8 mouse cellular contexts compared by ENCODE assay signal in genomic region chr2:20969201-20970200, GRCm38 (mm10). TPM values are rescaled to one million over a fixed set of nuclear protein-coding genes. Genes with fewer than 3 reads are reported as not detected.
DNase-seq lines count a peak whose midpoint lies in the region; ATAC-seq and TF ChIP-seq lines count a peak whose summit lies in the region.

No protein-coding gene starts in this region.

- peak overlapping the region; percentile 60 for H3K4me2 ChIP-seq in CH12.LX (ENCODE audit: insufficient read depth, low read depth, poor library complexity, severe bottlenecking)
- peak overlapping the region; percentile 87 for H3K4me2 ChIP-seq in forebrain, embryonic 11.5 days (ENCODE audit: low read depth, low read length, severe bottlenecking)
- H3K4me2 ChIP-seq in heart, embryonic 16.5 days (ENCODE audit: low read depth, low read length): peak overlapping the region; percentile 86
- peak overlapping the region; percentile 88 for H3K4me2 ChIP-seq in liver, embryonic 15.5 days
- H3K4me2 ChIP-seq in neural tube, embryonic 12.5 days (replicated peaks): peak overlapping the region; percentile 85

- peaks cover 18% of the 10 kb centered on the region for H3K79me2 ChIP-seq in CH12.LX (replicated peaks; ENCODE audit: control insufficient read depth, extremely low read depth, insufficient read depth, poor library complexity, severe bottlenecking)

- no peak for TF ChIP-seq RAD21 in CH12.LX (IDR thresholded peaks at IDR 0.05; ENCODE audit: low read depth, low read length)

- H3K4me3 ChIP-seq in CH12.LX (replicated peaks in 1 of 3; ENCODE audit: low read depth in 2 of 3, low read length in 2 of 3, poor library complexity in 1 of 3): peak overlapping the region; percentile 70 to 93 (median 79)
- peak overlapping the region; percentile 93 for H3K4me3 ChIP-seq in forebrain, embryonic 11.5 days (ENCODE audit: low read depth, low read length)
- H3K4me3 ChIP-seq in heart, embryonic 16.5 days (ENCODE audit: low read length): peak overlapping the region; percentile 96
- peak overlapping the region; percentile 95 for H3K4me3 ChIP-seq in liver, embryonic 15.5 days (replicated peaks)
- peak overlapping the region; percentile 95 for H3K4me3 ChIP-seq in neural tube, embryonic 12.5 days

- no peaks in the 10 kb centered on the region for H3K9me3 ChIP-seq in CH12.LX (replicated peaks; ENCODE audit: low read length)
- no peaks in the 10 kb centered on the region for H3K9me3 ChIP-seq in forebrain, embryonic 11.5 days (ENCODE audit: control insufficient read depth, low read length)
- H3K9me3 ChIP-seq in heart, embryonic 16.5 days (replicated peaks; ENCODE audit: control insufficient read depth, low read length): no peaks in the 10 kb centered on the region
- no peaks in the 10 kb centered on the region for H3K9me3 ChIP-seq in liver, embryonic 15.5 days (replicated peaks)
- no peaks in the 10 kb centered on the region for H3K9me3 ChIP-seq in neural tube, embryonic 12.5 days

- TF ChIP-seq POLR2A in CH12.LX (IDR thresholded peaks at IDR 0.05; ENCODE audit: low read depth, low read length): peak; percentile 82

- peak; percentile 95 for ATAC-seq in forebrain, embryonic 11.5 days (replicated peaks; ENCODE audit: low FRiP score)
- peak; percentile 93 for ATAC-seq in heart, embryonic 16.5 days (replicated peaks; ENCODE audit: extremely low read depth, insufficient read depth, low FRiP score)
- peak; percentile 90 for ATAC-seq in liver, embryonic 15.5 days (ENCODE audit: insufficient read depth)
- ATAC-seq in neural tube, embryonic 12.5 days (ENCODE audit: low FRiP score, low read depth): peak; percentile 96

- peaks cover 0 to 30% of the 10 kb centered on the region in 2 experiments; a peak in 3 of 4 replicates for H3K4me1 ChIP-seq in CH12.LX (ENCODE audit: control insufficient read depth in 1 of 2, insufficient read depth in 2 of 2)
- peaks cover 7% of the 10 kb centered on the region for H3K4me1 ChIP-seq in forebrain, embryonic 11.5 days (replicated peaks; ENCODE audit: control insufficient read depth, insufficient read depth, low read length)
- H3K4me1 ChIP-seq in heart, embryonic 16.5 days (ENCODE audit: control insufficient read depth, insufficient read depth, low read length): peaks cover 30% of the 10 kb centered on the region
- peaks cover 36% of the 10 kb centered on the region for H3K4me1 ChIP-seq in liver, embryonic 15.5 days (replicated peaks)
- peaks cover 9% of the 10 kb centered on the region; the same call in 1 of the 2 replicates for H3K4me1 ChIP-seq in neural tube, embryonic 12.5 days

- H3K27ac ChIP-seq in CH12.LX (ENCODE audit: insufficient read depth, low read depth): peak overlapping the region; percentile 60
- peak overlapping the region; percentile 99 for H3K27ac ChIP-seq in forebrain, embryonic 11.5 days (ENCODE audit: low read depth, low read length)
- H3K27ac ChIP-seq in heart, embryonic 16.5 days (ENCODE audit: low read length): peak overlapping the region; percentile 100
- peak overlapping the region; percentile 100 for H3K27ac ChIP-seq in liver, embryonic 15.5 days (replicated peaks)
- peak overlapping the region; percentile 99 for H3K27ac ChIP-seq in neural tube, embryonic 12.5 days

- no peak for TF ChIP-seq EP300 in CH12.LX (IDR thresholded peaks at IDR 0.05; ENCODE audit: low read length)

- in situ Hi-C loops in CH12.LX (cut with MboI; ENCODE audit: low pct_ligation_motif_present, low pct_unique_long_range_greater_than_20kb, low sequenced_read_pairs): loop anchor here (10.0 kb wide), 1 partner anchor 55 kb away; no protein-coding TSS in a partner anchor

- WGBS in forebrain, embryonic 11.5 days: under 1% methylated on average over 48 of the region's 49 CpGs
- WGBS in heart, embryonic 16.5 days: under 1% methylated on average over 49 of the region's 49 CpGs
- WGBS in liver, embryonic 15.5 days (ENCODE audit: insufficient replicate concordance): under 1% methylated on average over 49 of the region's 49 CpGs
- under 1% methylated on average over 49 of the region's 49 CpGs for WGBS in neural tube, embryonic 12.5 days

- DNase-seq in CH12.LX (ENCODE audit: extremely low read depth): peak; percentile 95
- DNase-seq in c-Kit-positive CD71-positive TER-119-negative erythroid progenitor cells, embryonic 14.5 days (ENCODE audit: low read depth): peak; percentile 92
- peak; percentile 97 for DNase-seq in forebrain, embryonic 11.5 days (ENCODE audit: low spot score)
- DNase-seq in kidney, postnatal 36 days: peak; percentile 96 to 97
- DNase-seq in telencephalon, adult 2 months (ENCODE audit: low read depth, low spot score): peak; percentile 97

- no peaks in the 10 kb centered on the region for H3K36me3 ChIP-seq in CH12.LX (replicated peaks in 1 of 2; ENCODE audit: control insufficient read depth in 1 of 2, insufficient read depth in 1 of 2, low read length in 1 of 2)
- no peaks in the 10 kb centered on the region for H3K36me3 ChIP-seq in forebrain, embryonic 11.5 days (ENCODE audit: control insufficient read depth, insufficient read depth, low read length)
- no peaks in the 10 kb centered on the region for H3K36me3 ChIP-seq in heart, embryonic 16.5 days (ENCODE audit: control insufficient read depth, insufficient read depth)
- no peaks in the 10 kb centered on the region for H3K36me3 ChIP-seq in liver, embryonic 15.5 days (replicated peaks)
- no peaks in the 10 kb centered on the region for H3K36me3 ChIP-seq in neural tube, embryonic 12.5 days

- dilution Hi-C loops in CH12.LX (cut with MboI; ENCODE audit: extremely low pct_ligation_motif_present, extremely low pct_unique_long_range_greater_than_20kb, low sequenced_read_pairs): no loop called here

- peak overlapping the region; percentile 83 for H3K9ac ChIP-seq in CH12.LX (ENCODE audit: insufficient read depth, low read depth)
- H3K9ac ChIP-seq in forebrain, embryonic 11.5 days (ENCODE audit: low read length): peak overlapping the region; percentile 100
- H3K9ac ChIP-seq in heart, embryonic 16.5 days (ENCODE audit: low read length): peak overlapping the region; percentile 99
- peak overlapping the region; percentile 99 for H3K9ac ChIP-seq in liver, embryonic 15.5 days
- H3K9ac ChIP-seq in neural tube, embryonic 12.5 days: peak overlapping the region; percentile 99

- no peaks in the 10 kb centered on the region for H3K27me3 ChIP-seq in CH12.LX (replicated peaks)
- H3K27me3 ChIP-seq in forebrain, embryonic 11.5 days (ENCODE audit: control insufficient read depth, insufficient read depth, low read length): no peaks in the 10 kb centered on the region
- no peaks in the 10 kb centered on the region for H3K27me3 ChIP-seq in heart, embryonic 16.5 days (ENCODE audit: control insufficient read depth, insufficient read depth, low read length)
- no peaks in the 10 kb centered on the region for H3K27me3 ChIP-seq in liver, embryonic 15.5 days
- no peaks in the 10 kb centered on the region for H3K27me3 ChIP-seq in neural tube, embryonic 12.5 days (replicated peaks)

- TF ChIP-seq CTCF in CH12.LX (conservative IDR thresholded peaks at IDR 0.05 in 1 of 2, IDR thresholded peaks at IDR 0.05 in 1 of 2; ENCODE audit: low read depth in 2 of 2, low read length in 2 of 2): no peak

TF ChIP-seq in CH12.LX, 34 proteins besides CTCF, POLR2A, EP300 and RAD21:
- TF ChIP-seq ELF1 (IDR thresholded peaks at IDR 0.05; ENCODE audit: low read depth, low read length) (no peak), ZMIZ1 (IDR thresholded peaks at IDR 0.05; ENCODE audit: low read depth, low read length) (peak; percentile 66; the same call in 1 of the 2 replicates), CHD2 (IDR thresholded peaks at IDR 0.05; ENCODE audit: low read length) (peak; percentile 52; the same call in 1 of the 2 replicates), TBP (conservative IDR thresholded peaks at IDR 0.05; ENCODE audit: low read depth, low read length) (no peak; the same call in 1 of the 2 replicates), MAX (IDR thresholded peaks at IDR 0.05; ENCODE audit: low read length) (no peak), CHD1 (IDR thresholded peaks at IDR 0.05; ENCODE audit: low read depth, low read length) (no peak), UBTF (IDR thresholded peaks at IDR 0.05; ENCODE audit: low read depth, low read length) (peak; percentile 60), TCF12 (IDR thresholded peaks at IDR 0.05; ENCODE audit: low read depth, low read length) (peak; percentile 18; the same call in 1 of the 2 replicates), RCOR1 (conservative IDR thresholded peaks at IDR 0.05; ENCODE audit: low read depth, low read length) (no peak), ZNF384 (IDR thresholded peaks at IDR 0.05; ENCODE audit: low read depth, low read length) (peak; percentile 84), JUN (IDR thresholded peaks at IDR 0.05; ENCODE audit: insufficient read depth, low read depth, low read length) (no peak), SMC3 (IDR thresholded peaks at IDR 0.05; ENCODE audit: low read depth, low read length) (no peak), NELFE (IDR thresholded peaks at IDR 0.05; ENCODE audit: low read depth, low read length) (peak; percentile 89), SIN3A (IDR thresholded peaks at IDR 0.05; ENCODE audit: low read length) (no peak), USF2 (conservative IDR thresholded peaks at IDR 0.05; ENCODE audit: low read depth, low read length) (no peak), ZKSCAN1 (IDR thresholded peaks at IDR 0.05; ENCODE audit: borderline replicate concordance, low read depth, low read length) (no peak), KAT2A (IDR thresholded peaks at IDR 0.05; ENCODE audit: insufficient replicate concordance, low read length) (no peak)

RNA-seq across cellular contexts. Expression of gene Arhgap21, which starts 0.8 kb away (rescaled TPM):
- total RNA-seq in CH12.LX (2012; rRNA removed) (7.2 and 10.8 TPM in 2 replicates), CH12.LX (2014; rRNA removed) (5.2 and 7.6 TPM in 2 replicates)
- polyA plus RNA-seq in CH12.LX (2012; ENCODE audit: insufficient read length, low read depth): 22.7 and 25.0 TPM in 2 replicates
- polyA plus RNA-seq in forebrain, embryonic 11.5 days (2014; fragmentation: Nextera tagmentation; extraction: Ambion mirVana): 56.9 and 61.2 TPM in 2 replicates
- polyA plus RNA-seq in heart, embryonic 16.5 days (2015; fragmentation: Nextera tagmentation; extraction: Ambion mirVana): 14.8 and 18.6 TPM in 2 replicates
- 5.8 and 7.8 TPM in 2 replicates for polyA plus RNA-seq in liver, embryonic 15.5 days (2015; fragmentation: Nextera tagmentation; extraction: Ambion mirVana)
- 48.9 and 50.6 TPM in 2 replicates for polyA plus RNA-seq in neural tube, embryonic 12.5 days (2016; fragmentation: Nextera tagmentation; extraction: Ambion mirVana)

Comparison
In these comparisons a context has a peak if more than half of its experiments do, and no peak if none do; other contexts are left out.
1. Peak in every context shown above with its lines: DNase-seq, ATAC-seq, H3K4me3 ChIP-seq and H3K27ac ChIP-seq.